Mouse (Mus musculus) forebrain, postnatal 0 days (tissue): ENCODE data around the gene Nkpd1. TPM values are rescaled to one million over a fixed set of nuclear protein-coding genes. Genes with fewer than 3 reads are reported as not detected.
"Not testable (repeated sequence)": the region's sequence is repeated elsewhere in the genome, so short reads cannot be mapped to it uniquely, and the experiment has no call there.

Experiments
- ATAC-seq: fragments of 200-750 bp; cut with Nextera tagmentation; 2 replicates; pipeline ENCODE4 v1.8.0; 2017; ENCODE audit warnings: mild to moderate bottlenecking, moderate library complexity
- DNase-seq: peaks from one replicate; pipeline ENCODE4 v3.0.0-alpha.2; 2015
- H3K27ac ChIP-seq: fragments of 300-500 bp; sonication (generic); 2 replicates; pipeline ENCODE4 v1.5.1; 2014; ENCODE audit warnings: low read depth, mild to moderate bottlenecking, antibody characterized with exemption, low read length, moderate library complexity, mixed read lengths
- H3K27me3 ChIP-seq: fragments of 300-500 bp; sonication (generic); 2 replicates; pipeline ENCODE4 v1.6.1; 2014; ENCODE audit warnings: mild to moderate bottlenecking, low read length, mixed read lengths; ENCODE audit not compliant: insufficient read depth
- H3K36me3 ChIP-seq: fragments of 300-500 bp; sonication (generic); 2 replicates; pipeline ENCODE4 v1.6.1; 2014; ENCODE audit warnings: mild to moderate bottlenecking, moderate library complexity; ENCODE audit not compliant: insufficient read depth
- H3K4me1 ChIP-seq: fragments of 300-500 bp; sonication (generic); 2 replicates; pipeline ENCODE4 v1.6.1; 2014; ENCODE audit warnings: antibody characterized with exemption; ENCODE audit not compliant: insufficient read depth
- H3K4me2 ChIP-seq: fragments of 300-500 bp; sonication (generic); 2 replicates; pipeline ENCODE4 v1.6.1; 2014; ENCODE audit warnings: low read depth, mild to moderate bottlenecking, moderate library complexity
- H3K4me3 ChIP-seq: fragments of 300-500 bp; sonication (generic); 2 replicates; pipeline ENCODE4 v1.5.1; 2014; ENCODE audit warnings: low read depth, low read length, mixed read lengths
- H3K9ac ChIP-seq: fragments of 300-500 bp; sonication (generic); 2 replicates; pipeline ENCODE4 v1.6.1; 2014; ENCODE audit warnings: mild to moderate bottlenecking
- H3K9me3 ChIP-seq: fragments of 300-500 bp; sonication (generic); 2 replicates; pipeline ENCODE4 v1.6.1; 2016; ENCODE audit warnings: low read length
- CTCF ChIP-seq: sonication (generic); IDR thresholded peaks from 2 replicates; pipeline ENCODE4 v1.5.1; 2016; ENCODE audit warnings: antibody characterized with exemption, control low read depth, low read depth
- WGBS: fragments of 180-500 bp; shearing (Covaris S2); extraction: QIAGEN DNeasy Blood & Tissue Kit; methylation state at CpG from one replicate; pipeline ENCODE4 v1.1.7; 2014; 5-methylcytosine and 5-hydroxymethylcytosine counted together
- polyA plus RNA-seq: library from polyadenylated mRNA; unstranded; fragments of >200 nt; fragmentation: Nextera tagmentation; extraction: Ambion mirVana; gene quantifications from 2 replicates; pipeline ENCODE4 v1.2.1, GENCODE M21; 2015
- total RNA-seq: library from RNA; depleted of rRNA; stranded (reverse); fragments of >200 nt; gene quantifications from 2 replicates; pipeline ENCODE4 v1.2.3, GENCODE M21; 2014

The Nkpd1 gene
- total and polyA plus RNA-seq, 2 experiments from 2014 or later, result 2.0 to 2.3 TPM

- under 1% methylated on average over 69 of the region's 71 CpGs for WGBS
- H3K9me3 ChIP-seq, result no peaks in the 10 kb centered on the region
- peak overlapping the region; percentile 82 for H3K4me2 ChIP-seq
- H3K27me3 ChIP-seq, result no peaks in the 10 kb centered on the region
- DNase-seq (peak; percentile 83), ATAC-seq (no peak)
- peaks cover 11% of the 10 kb centered on the region; the same call in 1 of the 2 replicates for H3K4me1 ChIP-seq
- peak overlapping the region; percentile 75 for H3K9ac ChIP-seq
- H3K27ac ChIP-seq, result peak overlapping the region; percentile 29; the same call in 1 of the 2 replicates
- no peaks in the 10 kb centered on the region for H3K36me3 ChIP-seq
- no peak for TF ChIP-seq CTCF
- H3K4me3 ChIP-seq, result peak overlapping the region; percentile 62
These were observed 10.5 kb upstream of the Nkpd1 start for GRCm38 (mm10) chr7:19506969-19507611.

- no peaks in the 10 kb centered on the region for H3K27me3 ChIP-seq
- peaks cover 11% of the 10 kb centered on the region; the same call in 1 of the 2 replicates for H3K4me1 ChIP-seq
- peak overlapping the region; percentile 75 for H3K9ac ChIP-seq
- ATAC-seq (no peak), DNase-seq (peak; percentile 26)
- no peaks in the 10 kb centered on the region for H3K9me3 ChIP-seq
- H3K4me2 ChIP-seq, result peak overlapping the region; percentile 82
- peak overlapping the region; percentile 62 for H3K4me3 ChIP-seq
- no peak overlapping the region for H3K27ac ChIP-seq
- no peaks in the 10 kb centered on the region for H3K36me3 ChIP-seq
- no peak for TF ChIP-seq CTCF
- WGBS, result 4% methylated on average over 18 of the region's 18 CpGs
These were observed 10.0 kb upstream of the Nkpd1 start for GRCm38 (mm10) chr7:19507612-19507981.

GRCm38 (mm10) chr7:19508150-19508923 is 9.3 kb upstream of the Nkpd1 start, which contains the start of the genes Bloc1s3 and Trappc6a:
Gene Bloc1s3 (minus strand): TSS chr7:19508367.
Gene Trappc6a (plus strand): TSS chr7:19508395.
- H3K4me1 ChIP-seq, result peaks cover 11% of the 10 kb centered on the region; the same call in 1 of the 2 replicates
- peak; percentile 97 for ATAC-seq
- peak within 1 kb of the TSS; percentile 82 for H3K4me2 ChIP-seq
- peak within 1 kb of the TSS; percentile 85 for H3K27ac ChIP-seq
- peak within 1 kb of the TSS; percentile 75 for H3K9ac ChIP-seq
- peak; percentile 97 for DNase-seq
- H3K9me3 ChIP-seq, result no peaks in the 10 kb centered on the region
- no peak for TF ChIP-seq CTCF
- H3K4me3 ChIP-seq, result peak within 1 kb of the TSS; percentile 62
- 2% methylated on average over 56 of the region's 56 CpGs for WGBS
- no peaks in the 10 kb centered on the region for H3K27me3 ChIP-seq
- no peaks in the 10 kb centered on the region for H3K36me3 ChIP-seq

- no peaks in the 10 kb centered on the region for H3K36me3 ChIP-seq
- no peak for DNase-seq
These were observed 8.6 kb upstream of the Nkpd1 start for GRCm38 (mm10) chr7:19508924-19509568.

GRCm38 (mm10) chr7:19509786-19510185 is 7.9 kb upstream of the Nkpd1 start:
- WGBS, result 96% methylated on average over 7 of the region's 7 CpGs
- Histone ChIP-seq H3K9ac (peak overlapping the region; percentile 75; the same call in 1 of the 2 replicates), H3K27ac (no peak overlapping the region), H3K4me3 (no peak overlapping the region), H3K36me3 (no peaks in the 10 kb centered on the region), H3K27me3 (no peaks in the 10 kb centered on the region), H3K4me1 (peaks cover 11% of the 10 kb centered on the region; the same call in 1 of the 2 replicates), H3K9me3 (no peaks in the 10 kb centered on the region), H3K4me2 (peak overlapping the region; percentile 82)
- no peak for TF ChIP-seq CTCF
- no peak for DNase-seq
- no peak for ATAC-seq

More at GRCm38 (mm10) chr7:19508924-19509568, 8.6 kb upstream of the Nkpd1 start:
- Histone ChIP-seq H3K4me2 (peak overlapping the region; percentile 82), H3K9ac (peak overlapping the region; percentile 75), H3K4me1 (peaks cover 11% of the 10 kb centered on the region; the same call in 1 of the 2 replicates), H3K27ac (peak overlapping the region; percentile 85), H3K4me3 (peak overlapping the region; percentile 62), H3K9me3 (no peaks in the 10 kb centered on the region), H3K27me3 (no peaks in the 10 kb centered on the region)
- WGBS, result 8% methylated on average over 15 of the region's 15 CpGs
- no peak for TF ChIP-seq CTCF
- peak; percentile 23 for ATAC-seq

GRCm38 (mm10) chr7:19511934-19512333 is 5.7 kb upstream of the Nkpd1 start:
- peaks cover 11% of the 10 kb centered on the region; the same call in 1 of the 2 replicates for H3K4me1 ChIP-seq
- WGBS, result 85% methylated on average over 7 of the region's 7 CpGs
- H3K9me3 ChIP-seq, H3K27ac ChIP-seq, H3K27me3 ChIP-seq, H3K9ac ChIP-seq, ATAC-seq, H3K36me3 ChIP-seq, H3K4me3 ChIP-seq, H3K4me2 ChIP-seq, DNase-seq: not testable (repeated sequence)
